ENCODE assay signal across 4 mouse cellular contexts in genomic region chr11:4802401-4802800, GRCm38 (mm10). TPM values are rescaled to one million over a fixed set of nuclear protein-coding genes. Genes with fewer than 3 reads are reported as not detected.
"Had no signal": no experiment of that assay in that cellular context is flagged by ENCODE, and none has a peak within 500 bp of the region (broad histone marks: within the 10 kb centered on the region; RNA-seq: fewer than 3 reads in every experiment).

No protein-coding gene starts in this region.

RNA-seq across cellular contexts. Expression of gene Cabp7, which starts 55.8 kb away (rescaled TPM):
- total RNA-seq: megakaryocyte progenitor cell, adult 5-6 weeks; monocyte, adult 5-6 weeks had no signal
- polyA plus RNA-seq: lung, embryonic 15.5 days; spleen, adult 2 months had no signal
